In the genomic region with DNA sequence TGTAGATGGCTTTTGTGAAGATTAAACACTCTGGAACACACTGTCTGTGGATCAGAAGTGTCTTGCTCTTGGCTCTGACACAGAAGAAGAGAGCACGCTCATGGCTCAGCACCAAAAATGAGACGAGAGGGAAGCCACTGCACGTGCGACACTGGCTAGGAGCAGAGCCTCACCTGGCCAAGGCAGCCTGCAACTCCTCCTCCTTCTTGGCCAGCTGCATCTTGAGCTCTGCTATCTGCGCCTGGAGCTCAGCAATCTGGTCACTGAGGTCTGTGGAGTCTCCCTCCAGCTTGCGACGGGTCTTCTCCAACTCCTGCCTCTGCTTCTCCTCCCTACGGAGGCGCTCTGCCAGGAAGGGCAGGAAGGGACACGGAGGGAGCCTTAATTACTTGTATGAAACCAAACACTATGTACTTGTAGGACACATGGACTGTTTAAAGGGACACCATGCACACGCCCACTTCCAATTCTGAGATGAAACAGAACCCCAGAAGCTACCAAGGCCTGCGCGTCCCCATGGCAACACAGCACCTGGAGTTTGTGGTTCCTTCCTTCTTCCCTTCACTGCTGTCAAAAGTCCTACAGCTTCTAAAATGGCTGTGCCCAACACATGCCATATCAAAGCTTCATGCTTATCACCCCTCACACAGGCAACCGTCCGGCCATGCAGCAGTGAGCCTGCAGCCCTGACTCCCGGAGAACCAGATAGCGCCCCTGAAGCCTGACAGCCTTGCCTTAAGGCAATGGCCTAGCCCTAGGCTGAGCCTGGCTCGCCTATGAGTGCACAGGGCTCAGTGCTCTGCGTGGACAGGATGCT, we compare ENCODE assay signal across 14 mouse cellular contexts. TPM values are rescaled to one million over a fixed set of nuclear protein-coding genes. Genes with fewer than 3 reads are reported as not detected.
A peak's percentile ranks its signal among the peaks of the same experiment; 100 is the strongest.
DNase-seq lines count a peak whose midpoint lies in the region; ATAC-seq lines count a peak whose summit lies in the region.
"Had no signal": no experiment of that assay in that cellular context is flagged by ENCODE, and none has a peak within 500 bp of the region (broad histone marks: within the 10 kb centered on the region; RNA-seq: fewer than 3 reads in every experiment).

No protein-coding gene starts in this region.

- ATAC-seq in liver, embryonic 11.5 days (replicated peaks; ENCODE audit: low FRiP score): peak; percentile 97
- ATAC-seq in megakaryocyte-erythroid progenitor cell, adult 5-6 weeks (replicated peaks; ENCODE audit: low FRiP score, low TSS enrichment, poor library complexity, severe bottlenecking): peak; percentile 91
- ATAC-seq: hindbrain, embryonic 16.5 days had no signal

- peak overlapping the region; percentile 10; the same call in 1 of the 2 replicates for H3K4me2 ChIP-seq in liver, embryonic 11.5 days
- H3K4me2 ChIP-seq: lung, embryonic 14.5 days; midbrain, embryonic 11.5 days had no signal

- H3K27me3 ChIP-seq in liver, embryonic 11.5 days (replicated peaks; ENCODE audit: control insufficient read depth, insufficient read depth, low read length): no peaks in the 10 kb centered on the region

- 0 out of 2 replicates have a peak overlapping the region, but pooled peaks have one; percentile 38 for H3K9ac ChIP-seq in liver, embryonic 11.5 days (ENCODE audit: low read depth, low read length)
- H3K9ac ChIP-seq: lung, embryonic 14.5 days had no signal

- DNase-seq in spleen, adult 12 weeks (ENCODE audit: low spot score): peak; percentile 47
- no peak for DNase-seq in spleen, adult 18-20 months
- DNase-seq in liver, embryonic 11.5 days (ENCODE audit: low spot score): peak; percentile 65
- no peak for DNase-seq in urinary bladder, postnatal 10 days (ENCODE audit: low spot score)
- DNase-seq in kidney, adult 18-20 months: no peak
- DNase-seq in retina, postnatal 1 day: no peak
- DNase-seq in ovary, postnatal 10 days (ENCODE audit: low spot score): no peak
- DNase-seq: kidney, postnatal 36 days; lung, embryonic 14.5 days; thymus, postnatal 36 days had no signal

- no peak overlapping the region for H3K4me3 ChIP-seq in liver, embryonic 11.5 days (ENCODE audit: low read depth, low read length)

- peaks cover 16% of the 10 kb centered on the region for H3K4me1 ChIP-seq in liver, embryonic 11.5 days (replicated peaks; ENCODE audit: control insufficient read depth, insufficient read depth, low read length)

- H3K36me3 ChIP-seq in liver, embryonic 11.5 days (ENCODE audit: control insufficient read depth, insufficient read depth, low read length): peaks cover 77% of the 10 kb centered on the region

- 69% methylated on average over 19 of the region's 19 CpGs for WGBS in liver, embryonic 11.5 days

- H3K9me3 ChIP-seq in liver, embryonic 11.5 days (ENCODE audit: control insufficient read depth, low read length): no peaks in the 10 kb centered on the region
- H3K9me3 ChIP-seq: G1E had no signal

- peak overlapping the region; percentile 90 for H3K27ac ChIP-seq in liver, embryonic 11.5 days (ENCODE audit: low read depth, low read length)

RNA-seq across cellular contexts. Expression of a gene that starts 16.5 kb away (rescaled TPM):
- polyA plus RNA-seq in liver, embryonic 11.5 days (2014; fragmentation: Nextera tagmentation; extraction: Ambion mirVana): 2.9 and 3.2 TPM in 2 replicates
- 3.8 and 5.5 TPM in 2 replicates for total RNA-seq in megakaryocyte-erythroid progenitor cell, adult 5-6 weeks (2014; fragmentation: Nextera tagmentation)
- 1.4 and 1.6 TPM in 2 replicates for total RNA-seq in megakaryocyte-erythroid progenitor cell, adult 5-6 weeks (2017)
- polyA plus RNA-seq: G1E; lung, embryonic 14.5 days had no signal

RNA-seq across cellular contexts. Expression of a gene that starts 44.5 kb away (rescaled TPM):
- polyA plus RNA-seq in liver, embryonic 11.5 days (2014; fragmentation: Nextera tagmentation; extraction: Ambion mirVana): not detected in 2 replicates
- total RNA-seq in megakaryocyte-erythroid progenitor cell, adult 5-6 weeks (2014; fragmentation: Nextera tagmentation): not detected in 2 replicates
- total RNA-seq in megakaryocyte-erythroid progenitor cell, adult 5-6 weeks (2017): 0.38 TPM in 1 of 2 replicates, not detected in the other
- total RNA-seq: G1E had no signal
- polyA plus RNA-seq: G1E; lung, embryonic 14.5 days; midbrain, embryonic 11.5 days had no signal

Comparison
In these comparisons a context has a peak if more than half of its experiments do, and no peak if none do; other contexts are left out.
1. DNase-seq: peak in spleen, adult 12 weeks (single experiment) and liver, embryonic 11.5 days (single experiment); none in spleen, adult 18-20 months (0 of 2), urinary bladder, postnatal 10 days (single experiment), kidney, adult 18-20 months (single experiment), retina, postnatal 1 day (single experiment) and ovary, postnatal 10 days (single experiment).